Mouse (Mus musculus): Measurements from ENCODE around the gene Atp2b2. TPM values are rescaled to one million over a fixed set of nuclear protein-coding genes. Genes with fewer than 3 reads are reported as not detected.

The Atp2b2 gene
- polyA plus RNA-seq (2016; fragmentation: Nextera tagmentation; extraction: Ambion mirVana), result 0.05 and 0.25 TPM in 2 replicates

DNA sequence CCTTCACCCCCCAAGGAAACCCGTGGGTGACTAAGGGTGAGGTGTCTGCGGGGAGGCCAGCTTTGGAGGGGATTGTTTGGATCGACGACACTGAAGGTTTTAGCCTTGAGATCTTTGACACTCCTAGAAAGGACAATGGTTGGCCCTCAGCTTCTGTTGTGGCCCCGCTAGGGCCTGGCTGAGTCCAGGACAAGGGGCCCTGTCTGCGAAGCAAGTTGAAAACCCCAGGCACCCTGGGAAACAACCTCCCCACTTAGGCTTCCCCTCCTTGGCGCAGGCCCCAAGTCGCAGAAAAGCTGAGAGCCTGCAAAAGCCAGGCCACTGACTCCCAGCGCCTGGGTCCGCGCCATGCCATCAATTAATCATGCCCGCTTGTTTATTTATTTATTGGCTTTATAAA, at the start of gene Atp2b2:
Atp2b2 (minus strand) TSS at position 282 of the 400 bp plus-strand sequence.
- no peak within 1 kb of the TSS for H3K27ac ChIP-seq
- H3K27me3 ChIP-seq, result peaks cover 80% of the 10 kb centered on the region
- no peak for ATAC-seq (ENCODE audit: insufficient number of reproducible peaks, insufficient read depth, low FRiP score, low TSS enrichment, low read depth)
- H3K4me3 ChIP-seq (replicated peaks), result peak within 1 kb of the TSS; percentile 49
- H3K9ac ChIP-seq (replicated peaks), result peak within 1 kb of the TSS; percentile 48
- H3K36me3 ChIP-seq, result no peaks in the 10 kb centered on the region
- peaks cover 10% of the 10 kb centered on the region for H3K4me1 ChIP-seq (replicated peaks)
- WGBS, result 20% methylated on average over 12 of the region's 12 CpGs
- peak within 1 kb of the TSS; percentile 88 for H3K4me2 ChIP-seq
- H3K9me3 ChIP-seq, result no peaks in the 10 kb centered on the region

- no peaks in the 10 kb centered on the region for H3K36me3 ChIP-seq
- no peak for ATAC-seq (ENCODE audit: insufficient number of reproducible peaks, insufficient read depth, low FRiP score, low TSS enrichment, low read depth)
- no peaks in the 10 kb centered on the region for H3K9me3 ChIP-seq
- 0 out of 2 replicates have a peak, but pooled peaks cover 5% of the 10 kb centered on the region for H3K27me3 ChIP-seq
- no peak overlapping the region for H3K4me3 ChIP-seq (replicated peaks)
- 18% methylated on average over 5 of the region's 5 CpGs for WGBS
- H3K27ac ChIP-seq, result no peak overlapping the region
- no peak overlapping the region for H3K9ac ChIP-seq (replicated peaks)
- no peak overlapping the region for H3K4me2 ChIP-seq
- no peaks in the 10 kb centered on the region for H3K4me1 ChIP-seq (replicated peaks)
These were observed 47.2 kb upstream of the Atp2b2 start for GRCm38 (mm10) chr6:114089626-114090025.

DNA sequence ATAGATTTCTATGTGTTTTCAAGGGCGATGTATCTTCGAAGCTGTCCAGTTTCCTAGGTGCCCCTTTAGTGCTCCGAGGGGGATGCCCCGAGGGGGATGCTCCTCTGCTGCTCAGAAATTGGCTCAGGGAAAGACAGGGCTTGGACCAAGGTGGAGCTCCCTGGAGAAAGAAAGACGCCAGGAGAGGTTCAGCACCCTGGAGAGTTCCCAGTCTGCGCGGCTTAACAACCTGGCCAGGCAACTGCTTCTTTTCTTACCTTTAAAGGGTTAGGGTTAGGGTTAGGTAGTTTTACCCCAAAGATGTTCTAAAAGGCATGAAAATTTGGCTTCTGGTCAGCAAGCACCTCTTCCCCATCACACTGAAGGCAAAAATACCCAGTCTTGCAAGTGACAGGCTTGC, 44.7 kb upstream of the Atp2b2 start:
- Histone ChIP-seq H3K9me3 (no peaks in the 10 kb centered on the region), H3K27me3 (0 out of 2 replicates have a peak, but pooled peaks cover 5% of the 10 kb centered on the region), H3K27ac (no peak overlapping the region), H3K4me2 (no peak overlapping the region), H3K36me3 (no peaks in the 10 kb centered on the region), H3K4me3 (replicated peaks) (no peak overlapping the region), H3K9ac (replicated peaks) (no peak overlapping the region), H3K4me1 (replicated peaks) (no peaks in the 10 kb centered on the region)
- ATAC-seq (ENCODE audit: insufficient number of reproducible peaks, insufficient read depth, low FRiP score, low TSS enrichment, low read depth), result no peak
- 21% methylated on average over 7 of the region's 7 CpGs for WGBS

GRCm38 (mm10) chr6:114078556-114078955, 36.1 kb upstream of the Atp2b2 start:
- no peak overlapping the region for H3K9ac ChIP-seq (replicated peaks)
- H3K36me3 ChIP-seq, result no peaks in the 10 kb centered on the region
- no peak overlapping the region for H3K27ac ChIP-seq
- no peaks in the 10 kb centered on the region for H3K4me1 ChIP-seq (replicated peaks)
- H3K4me2 ChIP-seq, result no peak overlapping the region
- H3K27me3 ChIP-seq, result peaks cover 6% of the 10 kb centered on the region
- no peak for ATAC-seq (ENCODE audit: insufficient number of reproducible peaks, insufficient read depth, low FRiP score, low TSS enrichment, low read depth)
- H3K4me3 ChIP-seq (replicated peaks), result no peak overlapping the region
- H3K9me3 ChIP-seq, result no peaks in the 10 kb centered on the region

DNA sequence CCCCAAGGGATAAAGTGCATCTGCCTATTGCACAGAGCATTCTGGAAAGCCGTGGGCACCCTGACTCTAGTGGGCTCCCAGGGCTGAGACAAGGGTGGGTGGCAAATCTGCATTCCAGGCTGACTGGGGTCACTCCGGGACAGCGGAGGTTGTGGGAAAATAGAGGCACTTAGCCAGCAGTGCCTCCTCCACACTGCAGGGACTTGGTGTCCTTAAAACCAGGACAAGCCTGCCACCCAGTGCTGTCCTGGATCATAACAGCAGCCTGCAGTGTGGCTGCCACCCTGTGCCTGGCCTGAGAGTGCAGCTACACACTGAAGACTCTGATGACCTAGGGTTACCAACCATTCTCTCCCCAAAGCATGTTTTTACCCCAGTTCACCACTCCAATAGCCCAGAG, 34.1 kb upstream of the Atp2b2 start:
- ATAC-seq (ENCODE audit: insufficient number of reproducible peaks, insufficient read depth, low FRiP score, low TSS enrichment, low read depth), result no peak
- no peak overlapping the region for H3K4me3 ChIP-seq (replicated peaks)
- H3K27me3 ChIP-seq, result peaks cover 10% of the 10 kb centered on the region
- no peaks in the 10 kb centered on the region for H3K4me1 ChIP-seq (replicated peaks)
- no peaks in the 10 kb centered on the region for H3K9me3 ChIP-seq
- no peak overlapping the region for H3K27ac ChIP-seq
- WGBS, result 71% methylated on average over 3 of the region's 3 CpGs
- H3K4me2 ChIP-seq, result no peak overlapping the region
- no peaks in the 10 kb centered on the region for H3K36me3 ChIP-seq
- no peak overlapping the region for H3K9ac ChIP-seq (replicated peaks)

- H3K27ac ChIP-seq, result no peak overlapping the region
- no peaks in the 10 kb centered on the region for H3K4me1 ChIP-seq (replicated peaks)
- H3K4me2 ChIP-seq, result no peak overlapping the region
- H3K36me3 ChIP-seq, result no peaks in the 10 kb centered on the region
- no peak overlapping the region for H3K4me3 ChIP-seq (replicated peaks)
- no peak for ATAC-seq (ENCODE audit: insufficient number of reproducible peaks, insufficient read depth, low FRiP score, low TSS enrichment, low read depth)
- peaks cover 10% of the 10 kb centered on the region for H3K27me3 ChIP-seq
- no peaks in the 10 kb centered on the region for H3K9me3 ChIP-seq
- no peak overlapping the region for H3K9ac ChIP-seq (replicated peaks)
- WGBS, result 60% methylated on average over 5 of the region's 5 CpGs
These were observed 33.6 kb upstream of the Atp2b2 start for GRCm38 (mm10) chr6:114076061-114076460.

GRCm38 (mm10) chr6:114074929-114075328, 32.5 kb upstream of the Atp2b2 start:
- Histone ChIP-seq H3K4me1 (replicated peaks) (no peaks in the 10 kb centered on the region), H3K4me3 (replicated peaks) (no peak overlapping the region), H3K27ac (no peak overlapping the region), H3K36me3 (no peaks in the 10 kb centered on the region), H3K9ac (replicated peaks) (no peak overlapping the region), H3K27me3 (peaks cover 10% of the 10 kb centered on the region), H3K9me3 (no peaks in the 10 kb centered on the region), H3K4me2 (no peak overlapping the region)
- no peak for ATAC-seq (ENCODE audit: insufficient number of reproducible peaks, insufficient read depth, low FRiP score, low TSS enrichment, low read depth)
- 79% methylated on average over 10 of the region's 10 CpGs for WGBS

DNA sequence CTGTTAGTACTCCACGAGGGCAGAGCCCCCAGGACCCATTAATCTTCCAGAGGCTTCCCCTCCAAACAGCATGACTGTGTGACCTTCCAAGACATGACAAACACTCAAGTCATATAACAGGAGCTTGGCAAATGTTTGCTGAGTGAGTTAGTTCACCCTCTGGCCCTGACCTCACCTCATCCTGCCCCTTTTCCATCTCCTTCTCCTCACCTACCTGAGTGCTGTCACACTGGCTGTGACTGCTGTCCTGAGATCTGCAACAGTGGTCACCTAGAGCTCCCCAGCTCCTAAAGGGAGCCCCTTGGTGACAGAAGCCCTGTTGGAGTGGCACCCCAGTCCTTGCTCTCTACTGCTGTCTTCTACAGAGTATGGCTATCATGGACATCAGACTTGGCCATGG, 31.8 kb upstream of the Atp2b2 start:
- H3K9me3 ChIP-seq, result no peaks in the 10 kb centered on the region
- H3K36me3 ChIP-seq, result no peaks in the 10 kb centered on the region
- H3K27me3 ChIP-seq, result peaks cover 10% of the 10 kb centered on the region
- H3K9ac ChIP-seq (replicated peaks), result no peak overlapping the region
- H3K4me2 ChIP-seq, result no peak overlapping the region
- 32% methylated on average over 1 of the region's 1 CpGs for WGBS
- no peak overlapping the region for H3K27ac ChIP-seq
- no peak for ATAC-seq (ENCODE audit: insufficient number of reproducible peaks, insufficient read depth, low FRiP score, low TSS enrichment, low read depth)
- no peaks in the 10 kb centered on the region for H3K4me1 ChIP-seq (replicated peaks)
- no peak overlapping the region for H3K4me3 ChIP-seq (replicated peaks)

DNA sequence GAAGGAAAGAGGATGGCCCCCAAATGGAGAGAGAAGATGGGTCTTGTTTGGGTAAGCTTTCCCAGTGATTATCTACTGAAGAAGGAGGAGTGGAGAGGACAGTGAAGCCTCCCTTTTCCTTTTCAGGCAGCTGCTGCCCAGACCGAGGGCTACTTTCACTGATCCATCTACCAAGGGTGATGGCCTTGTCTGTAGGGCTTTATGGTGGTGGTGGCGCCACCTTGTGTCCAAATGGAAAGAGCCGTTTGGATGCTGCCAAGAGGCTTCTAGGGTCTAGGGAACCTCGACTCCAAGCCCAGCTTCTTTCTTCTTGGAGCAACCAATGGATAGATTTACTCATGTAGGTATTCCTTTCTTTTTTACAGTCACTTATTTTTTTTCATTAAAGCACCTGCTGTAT, 29.2 kb upstream of the Atp2b2 start:
- Histone ChIP-seq H3K4me1 (replicated peaks) (no peaks in the 10 kb centered on the region), H3K27ac (no peak overlapping the region), H3K27me3 (peaks cover 10% of the 10 kb centered on the region), H3K4me3 (replicated peaks) (no peak overlapping the region), H3K4me2 (no peak overlapping the region), H3K9me3 (no peaks in the 10 kb centered on the region), H3K36me3 (no peaks in the 10 kb centered on the region), H3K9ac (replicated peaks) (no peak overlapping the region)
- WGBS, result 7% methylated on average over 4 of the region's 4 CpGs
- ATAC-seq (ENCODE audit: insufficient number of reproducible peaks, insufficient read depth, low FRiP score, low TSS enrichment, low read depth), result no peak

GRCm38 (mm10) chr6:114063100-114063499, 20.7 kb upstream of the Atp2b2 start:
- Histone ChIP-seq H3K9ac (replicated peaks) (no peak overlapping the region), H3K36me3 (no peaks in the 10 kb centered on the region), H3K27me3 (peaks cover 10% of the 10 kb centered on the region; the same call in 1 of the 2 replicates), H3K4me2 (no peak overlapping the region), H3K4me3 (replicated peaks) (no peak overlapping the region), H3K9me3 (no peaks in the 10 kb centered on the region), H3K4me1 (replicated peaks) (peaks cover 4% of the 10 kb centered on the region; the same call in 1 of the 2 replicates), H3K27ac (no peak overlapping the region)
- WGBS, result 93% methylated on average over 2 of the region's 2 CpGs
- no peak for ATAC-seq (ENCODE audit: insufficient number of reproducible peaks, insufficient read depth, low FRiP score, low TSS enrichment, low read depth)

- Histone ChIP-seq H3K4me1 (replicated peaks) (peaks cover 4% of the 10 kb centered on the region; the same call in 1 of the 2 replicates), H3K9me3 (no peaks in the 10 kb centered on the region), H3K36me3 (no peaks in the 10 kb centered on the region), H3K9ac (replicated peaks) (no peak overlapping the region), H3K27me3 (peaks cover 14% of the 10 kb centered on the region; the same call in 1 of the 2 replicates), H3K4me2 (no peak overlapping the region), H3K27ac (no peak overlapping the region), H3K4me3 (replicated peaks) (no peak overlapping the region)
- no peak for ATAC-seq (ENCODE audit: insufficient number of reproducible peaks, insufficient read depth, low FRiP score, low TSS enrichment, low read depth)
These were observed 20.3 kb upstream of the Atp2b2 start for GRCm38 (mm10) chr6:114062688-114063087.

GRCm38 (mm10) chr6:114059206-114059605, 16.8 kb upstream of the Atp2b2 start:
- ATAC-seq (ENCODE audit: insufficient number of reproducible peaks, insufficient read depth, low FRiP score, low TSS enrichment, low read depth), result no peak
- Histone ChIP-seq H3K36me3 (no peaks in the 10 kb centered on the region), H3K27ac (no peak overlapping the region), H3K4me3 (replicated peaks) (no peak overlapping the region), H3K4me2 (no peak overlapping the region), H3K9me3 (no peaks in the 10 kb centered on the region), H3K27me3 (peaks cover 19% of the 10 kb centered on the region; the same call in 1 of the 2 replicates), H3K4me1 (replicated peaks) (peaks cover 4% of the 10 kb centered on the region; the same call in 1 of the 2 replicates), H3K9ac (replicated peaks) (no peak overlapping the region)
- 84% methylated on average over 7 of the region's 7 CpGs for WGBS

Measured in limb, embryonic 12.5 days (tissue).